Mouse (Mus musculus) CH12.LX (cell line): ENCODE results near the gene Arrdc3. TPM values are rescaled to one million over a fixed set of nuclear protein-coding genes. Genes with fewer than 3 reads are reported as not detected.

Experiments
- DNase-seq: peaks from one replicate; pipeline ENCODE4 v3.0.0-alpha.2; 2013; ENCODE audit errors: extremely low read depth
- H3K27ac ChIP-seq: 2 replicates; pipeline ENCODE4 v1.5.1; 2012; ENCODE audit warnings: low read depth, mild to moderate bottlenecking, control low read depth, moderate library complexity; ENCODE audit not compliant: insufficient read depth
- H3K27me3 ChIP-seq: replicated peaks from 2 replicates; pipeline ENCODE3; 2012; ENCODE audit warnings: inconsistent platforms
- H3K36me3 ChIP-seq, 2 experiments: replicated peaks in 1 of 2; 2 replicates each; pipeline versions ENCODE3 to v1.6.1; 2012; ENCODE audit warnings: inconsistent platforms in 1 of 2, low read length in 1 of 2, mild to moderate bottlenecking in 1 of 2, mixed read lengths in 1 of 2, moderate library complexity in 1 of 2; ENCODE audit not compliant: control insufficient read depth in 1 of 2, insufficient read depth in 1 of 2
- H3K4me1 ChIP-seq, 2 experiments: 2 replicates each; pipeline ENCODE4 v1.6.1; 2012; ENCODE audit warnings: inconsistent platforms in 1 of 2, moderate library complexity in 1 of 2; ENCODE audit not compliant: insufficient read depth in 2 of 2, control insufficient read depth in 1 of 2
- H3K4me2 ChIP-seq: 2 replicates; pipeline ENCODE4 v1.6.1; 2012; ENCODE audit warnings: low read depth, mild to moderate bottlenecking, control low read depth; ENCODE audit not compliant: poor library complexity, insufficient read depth, severe bottlenecking
- H3K4me3 ChIP-seq, 3 experiments: fragments of 150-350 bp in 1 of 3; sonication (generic) in 1 of 3; replicated peaks in 1 of 3; 2 replicates each; pipeline versions ENCODE3 to v1.5.1; 2011 to 2012; ENCODE audit warnings: low read depth in 2 of 3, low read length in 2 of 3, mild to moderate bottlenecking in 2 of 3, moderate library complexity in 2 of 3, control low read depth in 1 of 3, improper control_type of control experiment in 1 of 3, inconsistent platforms in 1 of 3, mixed read lengths in 1 of 3; ENCODE audit not compliant: poor library complexity in 1 of 3
- H3K79me2 ChIP-seq: replicated peaks from 2 replicates; pipeline ENCODE4 v1.6.1; 2012; ENCODE audit warnings: mild to moderate bottlenecking, moderate library complexity; ENCODE audit not compliant: control insufficient read depth, poor library complexity, insufficient read depth, severe bottlenecking; ENCODE audit errors: extremely low read depth
- H3K9ac ChIP-seq: 2 replicates; pipeline ENCODE4 v1.6.1; 2012; ENCODE audit warnings: low read depth, mild to moderate bottlenecking, control low read depth, moderate library complexity; ENCODE audit not compliant: insufficient read depth
- H3K9me3 ChIP-seq: replicated peaks from 2 replicates; pipeline ENCODE3; 2012; ENCODE audit warnings: low read length, inconsistent platforms, mixed read lengths
- BHLHE40 ChIP-seq: IDR thresholded peaks from 2 replicates; pipeline ENCODE4 v1.6.1; 2011; ENCODE audit warnings: mild to moderate bottlenecking, low read depth, low read length, improper control_type of control experiment
- CHD1 ChIP-seq: IDR thresholded peaks from 2 replicates; pipeline ENCODE4 v1.6.1; 2012; ENCODE audit warnings: low read depth, low read length, improper control_type of control experiment, inconsistent platforms
- ELF1 ChIP-seq: IDR thresholded peaks from 2 replicates; pipeline ENCODE4 v1.6.1; 2014; ENCODE audit warnings: low read depth, mild to moderate bottlenecking, inconsistent platforms, low read length, improper control_type of control experiment
- HCFC1 ChIP-seq: IDR thresholded peaks from 2 replicates; pipeline ENCODE4 v1.6.1; 2012; ENCODE audit warnings: low read depth, mild to moderate bottlenecking, inconsistent platforms, low read length, improper control_type of control experiment
- JUN ChIP-seq: IDR thresholded peaks from 2 replicates; pipeline ENCODE4 v1.6.1; 2011; ENCODE audit warnings: low read depth, mild to moderate bottlenecking, low read length, improper control_type of control experiment, moderate library complexity; ENCODE audit not compliant: insufficient read depth
- KAT2A ChIP-seq: IDR thresholded peaks from 2 replicates; pipeline ENCODE4 v1.6.1; 2012; ENCODE audit warnings: low read length, improper control_type of control experiment, inconsistent platforms; ENCODE audit not compliant: insufficient replicate concordance
- MAFK ChIP-seq: IDR thresholded peaks from 2 replicates; pipeline ENCODE4 v1.6.1; 2011; ENCODE audit warnings: low read length, improper control_type of control experiment; ENCODE audit not compliant: insufficient replicate concordance
- MEF2A ChIP-seq: IDR thresholded peaks from 2 replicates; pipeline ENCODE4 v1.6.1; 2014; ENCODE audit warnings: low read depth, mild to moderate bottlenecking, inconsistent platforms, low read length, improper control_type of control experiment, borderline replicate concordance
- MXI1 ChIP-seq: IDR thresholded peaks from 2 replicates; pipeline ENCODE4 v1.6.1; 2011; ENCODE audit warnings: mild to moderate bottlenecking, low read depth, low read length, improper control_type of control experiment
- NELFE ChIP-seq: IDR thresholded peaks from 2 replicates; pipeline ENCODE4 v1.6.1; 2011; ENCODE audit warnings: low read depth, low read length, improper control_type of control experiment
- NRF1 ChIP-seq: IDR thresholded peaks from 2 replicates; pipeline ENCODE4 v1.6.1; 2014; ENCODE audit warnings: low read depth, mild to moderate bottlenecking, inconsistent platforms, low read length, improper control_type of control experiment, moderate library complexity
- SMC3 ChIP-seq: IDR thresholded peaks from 2 replicates; pipeline ENCODE4 v1.6.1; 2011; ENCODE audit warnings: low read depth, low read length, improper control_type of control experiment
- UBTF ChIP-seq: IDR thresholded peaks from 2 replicates; pipeline ENCODE4 v1.6.1; 2012; ENCODE audit warnings: low read depth, mild to moderate bottlenecking, inconsistent platforms, low read length, improper control_type of control experiment, moderate library complexity
- USF1 ChIP-seq: IDR thresholded peaks from 2 replicates; pipeline ENCODE4 v1.6.1; 2014; ENCODE audit warnings: low read depth, mild to moderate bottlenecking, inconsistent platforms, low read length, improper control_type of control experiment
- ZKSCAN1 ChIP-seq: IDR thresholded peaks from 2 replicates; pipeline ENCODE4 v1.6.1; 2012; ENCODE audit warnings: low read depth, inconsistent platforms, low read length, improper control_type of control experiment, borderline replicate concordance
- dilution Hi-C: fragments of 300-500 bp; cut with MboI; formaldehyde crosslinking; loops from 2 replicates; pipeline ENCODE4 v1.14.3; 2020; ENCODE audit warnings: low sequenced_read_pairs; ENCODE audit not compliant: extremely low pct_unique_long_range_greater_than_20kb, extremely low pct_ligation_motif_present
- in situ Hi-C: fragments of 300-500 bp; cut with MboI; formaldehyde crosslinking; loops from 3 replicates; pipeline ENCODE4 v1.14.3; 2019; ENCODE audit warnings: low sequenced_read_pairs, low pct_ligation_motif_present, low pct_unique_long_range_greater_than_20kb, mixed read lengths
- polyA plus RNA-seq: library from polyadenylated mRNA; unstranded; fragments of >175 nt; gene quantifications from 2 replicates; pipeline ENCODE4 v1.2.1, GENCODE M21; 2012; ENCODE audit warnings: low read depth; ENCODE audit not compliant: insufficient read length
- total RNA-seq, 2 experiments: library from RNA; depleted of rRNA; stranded (reverse); fragments of 300-350 nt in 1 of 2; fragments of >200 nt in 1 of 2; gene quantifications; 2 replicates each; pipeline ENCODE4 v1.2.3; 2012 to 2014

Gene Arrdc3
- total and polyA plus RNA-seq, 3 experiments, result 3.8 to 11.7 (median 5.6) TPM

DNA sequence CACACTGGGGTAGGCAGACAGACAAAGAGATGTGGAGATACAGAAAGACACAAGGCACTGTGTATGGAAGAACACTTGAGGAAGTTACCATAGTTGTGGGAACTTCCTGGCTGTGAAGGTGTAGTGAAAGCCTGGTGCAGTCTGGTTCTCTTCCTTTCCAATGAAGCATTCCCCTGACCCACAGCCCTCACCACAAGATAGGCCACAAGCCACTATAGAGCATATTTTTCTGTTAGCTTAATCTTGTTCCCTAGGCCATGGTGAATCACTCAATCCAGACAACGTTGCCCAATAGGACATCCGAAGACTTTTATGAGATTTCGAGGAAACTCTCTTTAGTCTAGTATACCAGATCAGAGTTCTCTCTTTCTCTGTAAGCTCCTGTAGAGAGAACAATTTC lies 19.6 kb downstream of the Arrdc3 start:
- in situ Hi-C loops (no loop called here), dilution Hi-C loops (no loop called here)
- H3K4me2 ChIP-seq, result no peak overlapping the region
- H3K9ac ChIP-seq, result no peak overlapping the region
- H3K27ac ChIP-seq, result no peak overlapping the region
- H3K79me2 ChIP-seq, result no peaks in the 10 kb centered on the region
- H3K36me3 ChIP-seq, result no peaks in the 10 kb centered on the region
- no peaks in the 10 kb centered on the region for H3K27me3 ChIP-seq
- no peak overlapping the region for H3K4me3 ChIP-seq
- TF ChIP-seq ELF1 (no peak), JUN (no peak), SMC3 (no peak), CHD1 (no peak), ZKSCAN1 (no peak), USF1 (no peak), HCFC1 (no peak), MAFK (no peak), UBTF (no peak), NRF1 (no peak), MEF2A (no peak)
- H3K9me3 ChIP-seq, result no peaks in the 10 kb centered on the region
- H3K4me1 ChIP-seq, result no peaks in the 10 kb centered on the region
- DNase-seq, result no peak

- no peaks in the 10 kb centered on the region for H3K27me3 ChIP-seq
- H3K9ac ChIP-seq, result no peak overlapping the region
- TF ChIP-seq MXI1, result no peak
- TF ChIP-seq NRF1, result no peak
- no peaks in the 10 kb centered on the region for H3K9me3 ChIP-seq
- H3K36me3 ChIP-seq, result no peaks in the 10 kb centered on the region
- H3K4me3 ChIP-seq, result no peak overlapping the region
- no peaks in the 10 kb centered on the region for H3K79me2 ChIP-seq
- dilution Hi-C loops (no loop called here), in situ Hi-C loops (no loop called here)
- no peak for DNase-seq
- no peak overlapping the region for H3K27ac ChIP-seq
- H3K4me1 ChIP-seq, result no peaks in the 10 kb centered on the region
- H3K4me2 ChIP-seq, result no peak overlapping the region
These were observed 30.2 kb downstream of the Arrdc3 start for GRCm38 (mm10) chr13:80913361-80913760.

DNA sequence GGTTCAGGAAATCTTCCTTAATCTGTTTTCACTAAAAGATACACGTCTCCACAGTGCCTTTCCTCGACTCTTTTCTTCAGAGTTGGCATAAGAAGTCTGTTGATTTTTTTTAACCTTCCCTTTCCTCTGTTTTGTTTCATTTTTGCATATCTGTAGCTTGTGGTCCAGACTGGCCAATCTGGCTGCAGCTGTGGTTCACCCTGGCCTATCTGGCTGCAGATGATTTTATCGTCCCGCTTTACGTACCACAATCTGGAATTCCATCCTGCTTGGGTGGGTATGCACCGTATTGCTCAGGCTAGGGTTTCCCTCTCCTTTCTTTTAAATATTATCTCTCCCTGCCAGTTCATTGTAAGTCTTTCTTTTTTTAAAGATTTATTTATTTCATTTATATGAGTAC lies 37.8 kb downstream of the Arrdc3 start:
- no peaks in the 10 kb centered on the region for H3K4me1 ChIP-seq
- H3K9me3 ChIP-seq, result no peaks in the 10 kb centered on the region
- DNase-seq, result no peak
- no peak overlapping the region for H3K4me2 ChIP-seq
- no peak overlapping the region for H3K27ac ChIP-seq
- H3K9ac ChIP-seq, result no peak overlapping the region
- dilution Hi-C loops, result no loop called here
- in situ Hi-C loops, result no loop called here
- H3K36me3 ChIP-seq, result no peaks in the 10 kb centered on the region
- TF ChIP-seq NELFE, result no peak
- TF ChIP-seq MXI1, result no peak
- TF ChIP-seq BHLHE40, result no peak
- no peak for TF ChIP-seq KAT2A
- TF ChIP-seq UBTF, result no peak
- no peak overlapping the region for H3K4me3 ChIP-seq
- no peaks in the 10 kb centered on the region for H3K79me2 ChIP-seq
- no peaks in the 10 kb centered on the region for H3K27me3 ChIP-seq
